Mouse (Mus musculus) gastrocnemius, postnatal 4 days (tissue): ENCODE results near the gene Mtpn. TPM values are rescaled to one million over a fixed set of nuclear protein-coding genes. Genes with fewer than 3 reads are reported as not detected.

Experiments used
- microRNA-seq: library from miRNA; unstranded; fragments of <30 nt; microRNA quantifications from one replicate; pipeline ENCODE4 v1.2.0, GENCODE M21; 2021
- total RNA-seq, 2 experiments: library from RNA; stranded (reverse); gene quantifications; 2 replicates each; pipeline ENCODE4 v1.2.3; 2021

Mtpn gene
- total RNA-seq, 2 experiments from 2014 or later = 71.6 to 77.1 TPM

Small RNAs within 50 kb of the gene (microRNA-seq; reads per million reads assigned to microRNA genes)
- not detected for gene Gm23053

Other genes with a start within 250 kb of the Mtpn start
- gene Slc13a4, start 231.8 kb downstream of the Mtpn start, total RNA-seq = under 1 TPM; 0.15 to 0.39 TPM
- gene Fam180a, start 213.7 kb downstream of the Mtpn start, total RNA-seq = 1 to 10 TPM in 1 of 2 experiments, under 1 TPM in 1; 0.21 to 1.0 TPM